Mouse (Mus musculus): ENCODE measurements at regions not wholly inside any gene's neighbourhood (a gene's known extent, or its start where the extent isn't known, plus 50 kb on each side); places are given as distances from the start of the nearest gene placed in this dataset.
"Not testable (repeated sequence)": the region's sequence is repeated elsewhere in the genome, so short reads cannot be mapped to it uniquely, and the experiment has no call there.

- no peak for DNase-seq (ENCODE audit: low spot score in 2 of 2)
Observed at GRCm38 (mm10) chrX:77307374-77307773, 203.4 kb upstream of the Tbl1x start.

- DNase-seq (ENCODE audit: low spot score in 2 of 2), result no peak
Observed at GRCm38 (mm10) chrX:77314384-77314783, 196.4 kb upstream of the Tbl1x start.

- no peak for DNase-seq (ENCODE audit: low spot score in 2 of 2)
Observed at GRCm38 (mm10) chrX:77323644-77324043, 187.2 kb upstream of the Tbl1x start.

- no peak for DNase-seq (ENCODE audit: low spot score in 2 of 2)
Observed at GRCm38 (mm10) chrX:77353181-77353580, 157.6 kb upstream of the Tbl1x start.

- no peak for DNase-seq (ENCODE audit: low spot score in 2 of 2)
Observed at GRCm38 (mm10) chrX:77360551-77360950, 150.3 kb upstream of the Tbl1x start.

GRCm38 (mm10) chrX:77361106-77361505 is 149.7 kb upstream of the Tbl1x start:
- no peak for DNase-seq (ENCODE audit: low spot score in 2 of 2)

- DNase-seq (ENCODE audit: low spot score in 2 of 2), result no peak
Observed at GRCm38 (mm10) chrX:77363657-77364056, 147.2 kb upstream of the Tbl1x start.

GRCm38 (mm10) chrX:77367351-77367750 is 143.5 kb upstream of the Tbl1x start:
- DNase-seq (ENCODE audit: low spot score in 2 of 2), result no peak

GRCm38 (mm10) chrX:77387271-77387670 is 123.5 kb upstream of the Tbl1x start:
- no peak for DNase-seq (ENCODE audit: low spot score in 2 of 2)

GRCm38 (mm10) chrX:77391760-77392446 is 118.9 kb upstream of the Tbl1x start:
- no peak for DNase-seq (ENCODE audit: low spot score in 2 of 2)

- DNase-seq (ENCODE audit: low spot score in 2 of 2), result no peak
Observed at GRCm38 (mm10) chrX:77406896-77407295, 103.9 kb upstream of the Tbl1x start.

- DNase-seq (ENCODE audit: low spot score in 2 of 2), result no peak
Observed at GRCm38 (mm10) chrX:77407925-77408324, 102.9 kb upstream of the Tbl1x start.

- DNase-seq (ENCODE audit: low spot score in 2 of 2), result no peak
Observed at GRCm38 (mm10) chrX:77409370-77409769, 101.4 kb upstream of the Tbl1x start.

- DNase-seq (ENCODE audit: low spot score in 2 of 2), result no peak
Observed at GRCm38 (mm10) chrX:77410812-77411211, 100.0 kb upstream of the Tbl1x start.

GRCm38 (mm10) chrX:77414156-77414555 is 96.7 kb upstream of the Tbl1x start:
- DNase-seq (ENCODE audit: low spot score in 2 of 2), result no peak

- DNase-seq (ENCODE audit: low spot score in 2 of 2), result no peak
Observed at GRCm38 (mm10) chrX:77417766-77418165, 93.0 kb upstream of the Tbl1x start.

- DNase-seq (ENCODE audit: low spot score in 2 of 2), result no peak
Observed at GRCm38 (mm10) chrX:77422206-77422605, 88.6 kb upstream of the Tbl1x start.

GRCm38 (mm10) chrX:77424792-77425727 is 85.8 kb upstream of the Tbl1x start:
- no peak for DNase-seq (ENCODE audit: low spot score in 2 of 2)

- not testable (repeated sequence) for DNase-seq (ENCODE audit: low spot score in 2 of 2)
Observed at GRCm38 (mm10) chrX:77425728-77426102, 85.1 kb upstream of the Tbl1x start.

GRCm38 (mm10) chrX:77426836-77427235 is 84.0 kb upstream of the Tbl1x start:
- not testable (repeated sequence) for DNase-seq (ENCODE audit: low spot score in 2 of 2)

- DNase-seq (ENCODE audit: low spot score in 2 of 2), result no peak
Observed at GRCm38 (mm10) chrX:77432001-77432565, 78.7 kb upstream of the Tbl1x start.

All from urinary bladder, adult 18-20 months (tissue).